Mouse (Mus musculus) hindbrain, embryonic 11.5 days (tissue): ENCODE measurements at regions not wholly inside any gene's neighbourhood (a gene's known extent, or its start where the extent isn't known, plus 50 kb on each side); places are given as distances from the start of the nearest gene placed in this dataset.
A peak's percentile ranks its signal among the peaks of the same experiment; 100 is the strongest.

Source experiments
- ATAC-seq: fragments of 200-750 bp; cut with Nextera tagmentation; 2 replicates; pipeline ENCODE4 v1.8.0; 2017; ENCODE audit warnings: mild to moderate bottlenecking, moderate TSS enrichment, moderate library complexity; ENCODE audit not compliant: low FRiP score
- DNase-seq: peaks from one replicate; pipeline ENCODE4 v3.0.0-alpha.2; 2015; ENCODE audit warnings: low spot score
- H3K27ac ChIP-seq: fragments of 300-500 bp; sonication (generic); 2 replicates; pipeline ENCODE4 v1.5.1; 2014; ENCODE audit warnings: mild to moderate bottlenecking, low read depth, low read length
- H3K27me3 ChIP-seq: fragments of 300-500 bp; sonication (generic); 2 replicates; pipeline ENCODE4 v1.6.1; 2014; ENCODE audit warnings: mild to moderate bottlenecking, low read length, moderate library complexity, mixed read lengths; ENCODE audit not compliant: control insufficient read depth, insufficient read depth
- H3K36me3 ChIP-seq: fragments of 300-500 bp; sonication (generic); 2 replicates; pipeline ENCODE4 v1.6.1; 2014; ENCODE audit warnings: mild to moderate bottlenecking, low read length, moderate library complexity, mixed read lengths; ENCODE audit not compliant: control insufficient read depth, insufficient read depth
- H3K4me1 ChIP-seq: fragments of 300-500 bp; sonication (generic); replicated peaks from 2 replicates; pipeline ENCODE4 v1.6.1; 2014; ENCODE audit warnings: low read length, mixed read lengths; ENCODE audit not compliant: control insufficient read depth, insufficient read depth
- H3K4me2 ChIP-seq: fragments of 300-500 bp; sonication (generic); replicated peaks from 2 replicates; pipeline ENCODE4 v1.6.1; 2014; ENCODE audit warnings: mild to moderate bottlenecking, low read depth, low read length
- H3K4me3 ChIP-seq: fragments of 300-500 bp; sonication (generic); 2 replicates; pipeline ENCODE4 v1.5.1; 2014; ENCODE audit warnings: low read depth, low read length
- H3K9ac ChIP-seq: fragments of 300-500 bp; sonication (generic); 2 replicates; pipeline ENCODE4 v1.6.1; 2014; ENCODE audit warnings: low read depth, low read length
- H3K9me3 ChIP-seq: fragments of 300-500 bp; sonication (generic); 2 replicates; pipeline ENCODE4 v1.6.1; 2016; ENCODE audit warnings: low read length; ENCODE audit not compliant: control insufficient read depth
- WGBS: fragments of 180-500 bp; shearing (Covaris S2); extraction: QIAGEN DNeasy Blood & Tissue Kit; methylation state at CpG from one replicate; pipeline ENCODE4 v1.1.7; 2014; 5-methylcytosine and 5-hydroxymethylcytosine counted together

- H3K27me3 ChIP-seq: no peaks in the 10 kb centered on the region
- no peak overlapping the region for H3K4me2 ChIP-seq
- H3K27ac ChIP-seq: no peak overlapping the region
- ATAC-seq: no peak
- no peak overlapping the region for H3K9ac ChIP-seq
- no peak for DNase-seq
- H3K36me3 ChIP-seq: no peaks in the 10 kb centered on the region
- H3K4me1 ChIP-seq: 0 out of 2 replicates have a peak, but pooled peaks cover 2% of the 10 kb centered on the region
- H3K4me3 ChIP-seq: no peak overlapping the region
- WGBS: 88% methylated on average over 2 of the region's 2 CpGs
- H3K9me3 ChIP-seq: no peaks in the 10 kb centered on the region
These were observed 82.3 kb upstream of the Actrt2 start for GRCm38 (mm10) chr4:154749996-154750395.

GRCm38 (mm10) chr4:154750440-154751107, 82.9 kb upstream of the Actrt2 start:
- Histone ChIP-seq H3K9me3 (no peaks in the 10 kb centered on the region), H3K4me3 (no peak overlapping the region), H3K4me1 (0 out of 2 replicates have a peak, but pooled peaks cover 2% of the 10 kb centered on the region), H3K36me3 (no peaks in the 10 kb centered on the region), H3K4me2 (no peak overlapping the region), H3K9ac (no peak overlapping the region), H3K27me3 (no peaks in the 10 kb centered on the region), H3K27ac (no peak overlapping the region)
- no peak for ATAC-seq
- no peak for DNase-seq
- 65% methylated on average over 14 of the region's 14 CpGs for WGBS

GRCm38 (mm10) chr4:154754445-154754844, 82.8 kb upstream of the Ttc34 start:
- H3K4me1 ChIP-seq: 0 out of 2 replicates have a peak, but pooled peaks cover 2% of the 10 kb centered on the region
- H3K27ac ChIP-seq: no peak overlapping the region
- DNase-seq: no peak
- H3K27me3 ChIP-seq: no peaks in the 10 kb centered on the region
- WGBS: 77% methylated on average over 8 of the region's 8 CpGs
- no peak overlapping the region for H3K9ac ChIP-seq
- H3K4me2 ChIP-seq: no peak overlapping the region
- ATAC-seq: no peak
- H3K36me3 ChIP-seq: no peaks in the 10 kb centered on the region
- H3K4me3 ChIP-seq: no peak overlapping the region
- no peaks in the 10 kb centered on the region for H3K9me3 ChIP-seq

GRCm38 (mm10) chr4:154756740-154757446, 80.4 kb upstream of the Ttc34 start:
- WGBS: 73% methylated on average over 10 of the region's 10 CpGs
- ATAC-seq: no peak

GRCm38 (mm10) chr4:154759881-154760280, 77.4 kb upstream of the Ttc34 start:
- Histone ChIP-seq H3K4me1 (no peaks in the 10 kb centered on the region), H3K9me3 (no peaks in the 10 kb centered on the region), H3K4me2 (no peak overlapping the region), H3K9ac (no peak overlapping the region), H3K27me3 (no peaks in the 10 kb centered on the region), H3K36me3 (no peaks in the 10 kb centered on the region), H3K4me3 (no peak overlapping the region), H3K27ac (no peak overlapping the region)
- DNase-seq: no peak
- ATAC-seq: no peak
- 92% methylated on average over 1 of the region's 1 CpGs for whole genome bisulfite sequencing

More at GRCm38 (mm10) chr4:154756740-154757446, 80.4 kb upstream of the Ttc34 start:
- H3K9me3 ChIP-seq: no peaks in the 10 kb centered on the region
- H3K36me3 ChIP-seq: no peaks in the 10 kb centered on the region
- no peak overlapping the region for H3K4me3 ChIP-seq
- H3K4me2 ChIP-seq: no peak overlapping the region
- H3K27ac ChIP-seq: no peak overlapping the region
- no peak for DNase-seq
- H3K4me1 ChIP-seq: no peaks in the 10 kb centered on the region
- no peak overlapping the region for H3K9ac ChIP-seq
- H3K27me3 ChIP-seq: no peaks in the 10 kb centered on the region

- no peak overlapping the region for H3K4me3 ChIP-seq
- H3K27ac ChIP-seq: no peak overlapping the region
- no peaks in the 10 kb centered on the region for H3K36me3 ChIP-seq
- no peaks in the 10 kb centered on the region for H3K27me3 ChIP-seq
- no peak overlapping the region for H3K9ac ChIP-seq
- no peak overlapping the region for H3K4me2 ChIP-seq
- 70% methylated on average over 6 of the region's 6 CpGs for WGBS
- ATAC-seq (no peak), DNase-seq (no peak)
- H3K9me3 ChIP-seq: no peaks in the 10 kb centered on the region
- no peaks in the 10 kb centered on the region for H3K4me1 ChIP-seq
These were observed 73.0 kb upstream of the Ttc34 start for GRCm38 (mm10) chr4:154764238-154764637.

- Histone ChIP-seq H3K9me3 (no peaks in the 10 kb centered on the region), H3K27ac (no peak overlapping the region), H3K36me3 (no peaks in the 10 kb centered on the region), H3K4me2 (no peak overlapping the region), H3K9ac (no peak overlapping the region), H3K27me3 (no peaks in the 10 kb centered on the region), H3K4me1 (no peaks in the 10 kb centered on the region), H3K4me3 (no peak overlapping the region)
- ATAC-seq: no peak
- DNase-seq: no peak
- 59% methylated on average over 2 of the region's 2 CpGs for WGBS
These were observed 71.1 kb upstream of the Ttc34 start for GRCm38 (mm10) chr4:154766158-154766557.

GRCm38 (mm10) chr4:154771330-154772076, 65.8 kb upstream of the Ttc34 start:
- no peak overlapping the region for H3K27ac ChIP-seq
- no peak for ATAC-seq
- 65% methylated on average over 25 of the region's 25 CpGs for WGBS
- no peaks in the 10 kb centered on the region for H3K4me1 ChIP-seq
- no peaks in the 10 kb centered on the region for H3K9me3 ChIP-seq
- no peak overlapping the region for H3K9ac ChIP-seq
- no peak overlapping the region for H3K4me3 ChIP-seq
- no peaks in the 10 kb centered on the region for H3K27me3 ChIP-seq
- no peak overlapping the region for H3K4me2 ChIP-seq
- no peaks in the 10 kb centered on the region for H3K36me3 ChIP-seq
- peak; percentile 26 for DNase-seq
